Mouse (Mus musculus) MEL (cell line): ENCODE measurements at regions not wholly inside any gene's neighbourhood (a gene's known extent, or its start where the extent isn't known, plus 50 kb on each side); places are given as distances from the start of the nearest gene placed in this dataset.

ENCODE experiments used
- DNase-seq: peaks from one replicate; pipeline ENCODE4 v3.0.0; 2011; ENCODE audit warnings: low read depth, low spot score
- H3K27ac ChIP-seq: 2 replicates; pipeline ENCODE4 v1.5.1; 2012; ENCODE audit warnings: low read depth, mild to moderate bottlenecking, control low read depth, low read length, moderate library complexity; ENCODE audit not compliant: control insufficient read depth
- H3K27me3 ChIP-seq, 2 experiments: fragments of 150-350 bp in 1 of 2; sonication (generic) in 1 of 2; 2 replicates each; pipeline ENCODE4 v1.6.1; 2012; ENCODE audit warnings: low read length in 2 of 2, mild to moderate bottlenecking in 2 of 2, improper control_type of control experiment in 1 of 2, moderate library complexity in 1 of 2; ENCODE audit not compliant: insufficient read depth in 2 of 2, control insufficient read depth in 1 of 2
- H3K36me3 ChIP-seq, 2 experiments: 2 replicates each; pipeline ENCODE4 v1.6.1; 2012 to 2014; ENCODE audit warnings: low read length in 2 of 2, improper control_type of control experiment in 1 of 2, inconsistent platforms in 1 of 2, mild to moderate bottlenecking in 1 of 2; ENCODE audit not compliant: insufficient read depth in 2 of 2, control insufficient read depth in 1 of 2
- H3K4me1 ChIP-seq, 2 experiments: fragments of 150-350 bp in 1 of 2; sonication (generic) in 1 of 2; 2 replicates each; pipeline ENCODE4 v1.6.1; 2012; ENCODE audit warnings: low read length in 2 of 2, improper control_type of control experiment in 1 of 2, mild to moderate bottlenecking in 1 of 2; ENCODE audit not compliant: insufficient read depth in 2 of 2, control insufficient read depth in 1 of 2
- H3K4me3 ChIP-seq, 2 experiments: fragments of 150-350 bp in 1 of 2; sonication (generic) in 1 of 2; 2 replicates each; pipeline ENCODE4 v1.5.1; 2012; ENCODE audit warnings: low read depth in 2 of 2, low read length in 2 of 2, mild to moderate bottlenecking in 2 of 2, moderate library complexity in 2 of 2, control low read depth in 1 of 2, improper control_type of control experiment in 1 of 2; ENCODE audit not compliant: control insufficient read depth in 1 of 2, insufficient read depth in 1 of 2
- H3K79me2 ChIP-seq: 2 replicates; pipeline ENCODE4 v1.6.1; 2012; ENCODE audit warnings: mild to moderate bottlenecking, low read length, moderate library complexity; ENCODE audit not compliant: control insufficient read depth, poor library complexity, insufficient read depth
- H3K9ac ChIP-seq: 2 replicates; pipeline ENCODE4 v1.6.1; 2012; ENCODE audit warnings: low read depth, mild to moderate bottlenecking, control low read depth, low read length, moderate library complexity; ENCODE audit not compliant: control insufficient read depth, poor library complexity, severe bottlenecking
- H3K9me3 ChIP-seq: fragments of 150-350 bp; sonication (generic); replicated peaks from 2 replicates; pipeline ENCODE4 v1.6.1; 2012; ENCODE audit warnings: mild to moderate bottlenecking, low read length, improper control_type of control experiment, moderate library complexity; ENCODE audit not compliant: insufficient read depth
- BHLHE40 ChIP-seq: IDR thresholded peaks from 2 replicates; pipeline ENCODE4 v1.6.1; 2012; ENCODE audit warnings: low read depth, mild to moderate bottlenecking, inconsistent platforms, low read length, improper control_type of control experiment, borderline replicate concordance
- CHD1 ChIP-seq: IDR thresholded peaks from 2 replicates; pipeline ENCODE4 v1.6.1; 2012; ENCODE audit warnings: low read depth, mild to moderate bottlenecking, inconsistent platforms, low read length, improper control_type of control experiment
- E2F4 ChIP-seq: IDR thresholded peaks from 2 replicates; pipeline ENCODE4 v1.6.1; 2011; ENCODE audit warnings: low read depth, low read length, improper control_type of control experiment, borderline replicate concordance
- ELF1 ChIP-seq: IDR thresholded peaks from 2 replicates; pipeline ENCODE4 v1.6.1; 2014; ENCODE audit warnings: low read depth, mild to moderate bottlenecking, inconsistent platforms, low read length, improper control_type of control experiment, moderate library complexity
- EP300 ChIP-seq, 2 experiments: IDR thresholded peaks; 2 replicates each; pipeline ENCODE4 v1.6.1; 2011; ENCODE audit warnings: improper control_type of control experiment in 2 of 2, low read length in 2 of 2, low read depth in 1 of 2, mild to moderate bottlenecking in 1 of 2
- ETS1 ChIP-seq: IDR thresholded peaks from 2 replicates; pipeline ENCODE4 v1.6.1; 2012; ENCODE audit warnings: low read depth, mild to moderate bottlenecking, inconsistent platforms, low read length, improper control_type of control experiment, moderate library complexity
- GABPA ChIP-seq: IDR thresholded peaks from 2 replicates; pipeline ENCODE4 v1.6.1; 2012; ENCODE audit warnings: low read depth, mild to moderate bottlenecking, inconsistent platforms, low read length, improper control_type of control experiment, moderate library complexity
- GATA1 ChIP-seq: IDR thresholded peaks from 2 replicates; pipeline ENCODE4 v1.6.1; 2011; ENCODE audit warnings: low read depth, low read length, improper control_type of control experiment
- JUND ChIP-seq: IDR thresholded peaks from 2 replicates; pipeline ENCODE4 v1.6.1; 2011; ENCODE audit warnings: low read depth, mild to moderate bottlenecking, improper control_type of control experiment, low read length
- KAT2A ChIP-seq: conservative IDR thresholded peaks from 2 replicates; pipeline ENCODE4 v1.6.1; 2012; ENCODE audit warnings: low read depth, low read length, improper control_type of control experiment, inconsistent platforms
- MAFK ChIP-seq: IDR thresholded peaks from 2 replicates; pipeline ENCODE4 v1.6.1; 2011; ENCODE audit warnings: low read depth, mild to moderate bottlenecking, low read length, improper control_type of control experiment, borderline replicate concordance
- MAX ChIP-seq: IDR thresholded peaks from 2 replicates; pipeline ENCODE4 v1.6.1; 2011; ENCODE audit warnings: low read length, improper control_type of control experiment
- MAZ ChIP-seq: IDR thresholded peaks from 2 replicates; pipeline ENCODE4 v1.6.1; 2012; ENCODE audit warnings: low read depth, mild to moderate bottlenecking, inconsistent platforms, low read length, improper control_type of control experiment
- MEF2A ChIP-seq: IDR thresholded peaks from 2 replicates; pipeline ENCODE4 v1.6.1; 2014; ENCODE audit warnings: low read depth, mild to moderate bottlenecking, inconsistent platforms, low read length, improper control_type of control experiment; ENCODE audit not compliant: poor library complexity, insufficient replicate concordance, severe bottlenecking; ENCODE audit errors: extremely low read depth
- MXI1 ChIP-seq: IDR thresholded peaks from 2 replicates; pipeline ENCODE4 v1.6.1; 2011; ENCODE audit warnings: mild to moderate bottlenecking, low read depth, low read length, improper control_type of control experiment
- MYB ChIP-seq: IDR thresholded peaks from 2 replicates; pipeline ENCODE4 v1.6.1; 2011; ENCODE audit warnings: mild to moderate bottlenecking, low read depth, low read length, improper control_type of control experiment
- MYC ChIP-seq: IDR thresholded peaks from 2 replicates; pipeline ENCODE4 v1.6.1; 2011; ENCODE audit warnings: low read depth, mild to moderate bottlenecking, low read length, improper control_type of control experiment, moderate library complexity
- NELFE ChIP-seq: IDR thresholded peaks from 2 replicates; pipeline ENCODE4 v1.6.1; 2011; ENCODE audit warnings: low read depth, low read length, improper control_type of control experiment
- NRF1 ChIP-seq: IDR thresholded peaks from 2 replicates; pipeline ENCODE4 v1.6.1; 2014; ENCODE audit warnings: low read depth, mild to moderate bottlenecking, inconsistent platforms, low read length, improper control_type of control experiment, moderate library complexity; ENCODE audit not compliant: poor library complexity, insufficient read depth, severe bottlenecking
- POLR2A ChIP-seq, 2 experiments: IDR thresholded peaks; 2 replicates each; pipeline ENCODE4 v1.6.1; 2011 to 2012; ENCODE audit warnings: low read length in 2 of 2, mild to moderate bottlenecking in 2 of 2, control low read depth in 1 of 2, improper control_type of control experiment in 1 of 2, low read depth in 1 of 2, moderate library complexity in 1 of 2; ENCODE audit not compliant: control insufficient read depth in 1 of 2, insufficient read depth in 1 of 2, poor library complexity in 1 of 2
- RCOR1 ChIP-seq: IDR thresholded peaks from 2 replicates; pipeline ENCODE4 v1.6.1; 2012; ENCODE audit warnings: low read depth, mild to moderate bottlenecking, inconsistent platforms, low read length, improper control_type of control experiment
- SIN3A ChIP-seq: IDR thresholded peaks from 2 replicates; pipeline ENCODE4 v1.6.1; 2012; ENCODE audit warnings: low read length, improper control_type of control experiment, inconsistent platforms
- SMC3 ChIP-seq: IDR thresholded peaks from 2 replicates; pipeline ENCODE4 v1.6.1; 2011; ENCODE audit warnings: low read depth, low read length, improper control_type of control experiment
- TBP ChIP-seq: IDR thresholded peaks from 2 replicates; pipeline ENCODE4 v1.8.0; 2011; ENCODE audit warnings: low read depth, low read length, improper control_type of control experiment
- TCF12 ChIP-seq: IDR thresholded peaks from 2 replicates; pipeline ENCODE4 v1.6.1; 2014; ENCODE audit warnings: low read depth, mild to moderate bottlenecking, inconsistent platforms, low read length, improper control_type of control experiment, moderate library complexity
- UBTF ChIP-seq: IDR thresholded peaks from 2 replicates; pipeline ENCODE4 v1.6.1; 2012; ENCODE audit warnings: low read depth, mild to moderate bottlenecking, inconsistent platforms, low read length, improper control_type of control experiment, moderate library complexity, borderline replicate concordance; ENCODE audit not compliant: insufficient read depth
- USF2 ChIP-seq, 2 experiments: IDR thresholded peaks; 2 replicates each; pipeline ENCODE4 v1.6.1; 2011 to 2012; ENCODE audit warnings: improper control_type of control experiment in 2 of 2, low read length in 2 of 2, borderline replicate concordance in 1 of 2, inconsistent platforms in 1 of 2, low read depth in 1 of 2, mild to moderate bottlenecking in 1 of 2; ENCODE audit not compliant: insufficient read depth in 1 of 2
- ZC3H11A ChIP-seq: IDR thresholded peaks from 2 replicates; pipeline ENCODE4 v1.6.1; 2012; ENCODE audit warnings: low read depth, mild to moderate bottlenecking, inconsistent platforms, low read length, improper control_type of control experiment
- ZKSCAN1 ChIP-seq: IDR thresholded peaks from 2 replicates; pipeline ENCODE4 v1.6.1; 2012; ENCODE audit warnings: low read depth, mild to moderate bottlenecking, inconsistent platforms, low read length, improper control_type of control experiment, moderate library complexity
- ZMIZ1 ChIP-seq: IDR thresholded peaks from 2 replicates; pipeline ENCODE4 v1.6.1; 2012; ENCODE audit warnings: low read depth, mild to moderate bottlenecking, inconsistent platforms, low read length, improper control_type of control experiment, moderate library complexity

- no peak overlapping the region for H3K4me3 ChIP-seq
- no peaks in the 10 kb centered on the region for H3K27me3 ChIP-seq
- no peaks in the 10 kb centered on the region for H3K9me3 ChIP-seq
- no peak for DNase-seq
- TF ChIP-seq ZKSCAN1, result no peak
- TF ChIP-seq JUND, result no peak
- no peak for TF ChIP-seq TBP
- TF ChIP-seq ETS1, result no peak
- no peak for TF ChIP-seq CHD1
- no peak for TF ChIP-seq MAFK
- TF ChIP-seq GABPA, result no peak
- no peak for TF ChIP-seq ELF1
- TF ChIP-seq ZMIZ1, result no peak
- no peak for TF ChIP-seq ZC3H11A
- no peak for TF ChIP-seq MAX
- TF ChIP-seq UBTF, result no peak
- TF ChIP-seq SMC3, result no peak
- no peak for TF ChIP-seq NELFE
- TF ChIP-seq POLR2A (IDR thresholded peaks at IDR 0.05; ENCODE audit: control insufficient read depth in 1 of 2, insufficient read depth in 1 of 2, low read depth in 1 of 2, low read length in 2 of 2, poor library complexity in 1 of 2), result no peak
- TF ChIP-seq MEF2A, result no peak
- no peak for TF ChIP-seq NRF1
- TF ChIP-seq KAT2A, result no peak
- TF ChIP-seq MYB, result no peak
- no peak for TF ChIP-seq E2F4
- peaks cover 0 to 16% of the 10 kb centered on the region in 2 experiments; a peak in 2 of 4 replicates for H3K36me3 ChIP-seq
- peaks cover 5 to 21% of the 10 kb centered on the region in 2 experiments; a peak in 3 of 4 replicates for H3K4me1 ChIP-seq
- H3K79me2 ChIP-seq, result no peaks in the 10 kb centered on the region
- no peak overlapping the region for H3K27ac ChIP-seq
- no peak overlapping the region for H3K9ac ChIP-seq
These were observed 51.2 kb upstream of the Fbxo11 start for GRCm38 (mm10) chr17:88116321-88116720.

DNA sequence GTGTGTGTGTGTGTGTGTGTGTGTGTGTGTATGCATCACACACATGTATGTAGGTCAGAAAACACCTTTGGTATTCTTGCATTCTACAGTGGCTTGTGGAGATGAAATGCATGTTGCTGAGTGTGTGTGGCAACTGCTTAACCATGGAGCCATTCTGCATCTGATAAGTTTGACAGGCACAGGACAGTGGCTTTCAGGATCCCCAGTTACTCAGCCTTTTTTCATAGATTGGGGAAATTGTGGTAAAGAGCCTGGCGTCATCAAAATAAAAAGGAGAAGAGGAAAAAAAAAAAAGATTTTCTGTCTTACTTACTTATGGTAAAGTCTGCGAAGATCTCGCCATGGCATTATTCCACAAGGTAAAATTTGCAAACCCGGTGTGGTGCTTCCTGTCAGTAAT lies 53.6 kb upstream of the Fbxo11 start:
- Histone ChIP-seq H3K4me3 (no peak overlapping the region), H3K4me1 (peaks cover 3 to 11% of the 10 kb centered on the region in 2 experiments; a peak in 3 of 4 replicates), H3K79me2 (no peaks in the 10 kb centered on the region), H3K27ac (peak overlapping the region; percentile 40; the same call in 1 of the 2 replicates), H3K9me3 (no peaks in the 10 kb centered on the region), H3K9ac (no peak overlapping the region), H3K36me3 (peaks cover 0 to 11% of the 10 kb centered on the region in 2 experiments; a peak in 2 of 4 replicates), H3K27me3 (no peaks in the 10 kb centered on the region)
- peak; percentile 86 for DNase-seq
- TF ChIP-seq ZKSCAN1 (no peak; the same call in 1 of the 2 replicates), TCF12 (peak; percentile 53), JUND (0 out of 2 replicates have a peak, but pooled peaks have one; percentile 44), BHLHE40 (peak; percentile 53; the same call in 1 of the 2 replicates), MYC (no peak), MXI1 (peak; percentile 52; the same call in 1 of the 2 replicates), RCOR1 (peak; percentile 65), UBTF (peak; percentile 73; the same call in 1 of the 2 replicates), MAX (peak; percentile 40; the same call in 1 of the 2 replicates), SMC3 (no peak), ETS1 (peak; percentile 91), MYB (no peak), NRF1 (no peak), CHD1 (no peak), SIN3A (peak; percentile 79), MAZ (no peak), TBP (peak; percentile 94), EP300 (IDR thresholded peaks at IDR 0.05; ENCODE audit: low read depth in 1 of 2, low read length in 2 of 2) (peak; percentile 68 to 74), USF2 (IDR thresholded peaks at IDR 0.05; ENCODE audit: borderline replicate concordance in 1 of 2, insufficient read depth in 1 of 2, low read depth in 1 of 2, low read length in 2 of 2) (no peak), GATA1 (peak; percentile 81)
